ENCODE assay signal across 36 mouse cellular contexts in genomic region chr19:24688327-24688726, GRCm38 (mm10). TPM values are rescaled to one million over a fixed set of nuclear protein-coding genes. Genes with fewer than 3 reads are reported as not detected.
"Had no signal": no experiment of that assay in that cellular context is flagged by ENCODE, and none has a peak within 500 bp of the region (broad histone marks: within the 10 kb centered on the region; RNA-seq: fewer than 3 reads in every experiment).

No protein-coding gene starts in this region.

- H3K4me3 ChIP-seq: left cerebral cortex, adult 2 months; limb, embryonic 10.5 days; limb, embryonic 12.5 days; limb, embryonic 13.5 days; limb, embryonic 15.5 days; liver, embryonic 12.5 days; liver, embryonic 13.5 days; liver, embryonic 15.5 days; lung, embryonic 15.5 days; megakaryocyte, embryonic 14.5 days; midbrain, embryonic 10.5 days; midbrain, embryonic 12.5 days; midbrain, embryonic 13.5 days; midbrain, embryonic 15.5 days; myocyte; neural tube, embryonic 12.5 days had no signal

- H3K9ac ChIP-seq: limb, embryonic 12.5 days; limb, embryonic 13.5 days; limb, embryonic 15.5 days; liver, embryonic 12.5 days; liver, embryonic 13.5 days; liver, embryonic 14.5 days; liver, embryonic 15.5 days; liver, postnatal 0 days; lung, embryonic 14.5 days; lung, embryonic 15.5 days; midbrain, embryonic 12.5 days; midbrain, embryonic 13.5 days; midbrain, embryonic 15.5 days; neural tube, embryonic 12.5 days had no signal

- H3K36me3 ChIP-seq: limb, embryonic 10.5 days; limb, embryonic 12.5 days; limb, embryonic 13.5 days; limb, embryonic 15.5 days; liver, embryonic 12.5 days; liver, embryonic 13.5 days; liver, embryonic 15.5 days; lung, embryonic 15.5 days; midbrain, embryonic 10.5 days; midbrain, embryonic 12.5 days; midbrain, embryonic 13.5 days; midbrain, embryonic 15.5 days; neural tube, embryonic 12.5 days had no signal

- ATAC-seq: liver, embryonic 12.5 days; liver, postnatal 0 days; lung, postnatal 0 days; midbrain, embryonic 13.5 days; midbrain, embryonic 15.5 days; midbrain, embryonic 16.5 days had no signal

- H3K9me3 ChIP-seq: limb, embryonic 10.5 days; limb, embryonic 12.5 days; limb, embryonic 13.5 days; limb, embryonic 15.5 days; liver, embryonic 12.5 days; liver, embryonic 13.5 days; liver, embryonic 15.5 days; lung, embryonic 15.5 days; megakaryocyte, embryonic 14.5 days; midbrain, embryonic 10.5 days; midbrain, embryonic 12.5 days; midbrain, embryonic 13.5 days; midbrain, embryonic 15.5 days; neural tube, embryonic 12.5 days had no signal

- H3K4me1 ChIP-seq: limb, embryonic 15.5 days; liver, embryonic 12.5 days; liver, embryonic 13.5 days; liver, embryonic 15.5 days; midbrain, embryonic 10.5 days; midbrain, embryonic 12.5 days; midbrain, embryonic 15.5 days; neural tube, embryonic 12.5 days had no signal

- DNase-seq: left cerebral cortex, postnatal 4 days; liver; liver, embryonic 13.5 days; liver, postnatal 0 days; lung, adult 18-20 months; lung, adult 2 months; lung, embryonic 14.5 days; lung, postnatal 10 days; lung, postnatal 14 days; lung, postnatal 36 days; lung, postnatal 4 days; midbrain, embryonic 14.5 days had no signal

- H3K4me2 ChIP-seq: limb, embryonic 12.5 days; limb, embryonic 13.5 days; limb, embryonic 15.5 days; liver, embryonic 11.5 days; liver, embryonic 12.5 days; liver, embryonic 13.5 days; liver, embryonic 15.5 days; lung, embryonic 14.5 days; lung, embryonic 15.5 days; midbrain, embryonic 12.5 days; midbrain, embryonic 13.5 days; midbrain, embryonic 15.5 days; neural tube, embryonic 12.5 days had no signal

- H3K27ac ChIP-seq: left cerebral cortex, adult 2 months; limb, embryonic 10.5 days; limb, embryonic 12.5 days; limb, embryonic 13.5 days; limb, embryonic 15.5 days; liver, embryonic 12.5 days; liver, embryonic 13.5 days; liver, embryonic 14.5 days; liver, embryonic 15.5 days; lung, embryonic 15.5 days; macrophage; midbrain, embryonic 10.5 days; midbrain, embryonic 12.5 days; midbrain, embryonic 13.5 days; midbrain, embryonic 15.5 days; neural tube, embryonic 12.5 days had no signal

- H3K27me3 ChIP-seq: limb, embryonic 12.5 days; limb, embryonic 13.5 days; limb, embryonic 15.5 days; liver, embryonic 12.5 days; liver, embryonic 13.5 days; liver, embryonic 15.5 days; lung, embryonic 15.5 days; megakaryocyte, embryonic 14.5 days; midbrain, embryonic 12.5 days; midbrain, embryonic 13.5 days; midbrain, embryonic 15.5 days; neural tube, embryonic 12.5 days had no signal

RNA-seq across cellular contexts. Expression of gene Tmem252, which starts 14.5 kb away (rescaled TPM):
- total RNA-seq: megakaryocyte progenitor cell, adult 5-6 weeks; megakaryocyte-erythroid progenitor cell, adult 5-6 weeks; monocyte, adult 5-6 weeks had no signal
- polyA plus RNA-seq: liver, adult 2 months; macrophage had no signal
